Mouse (Mus musculus): ENCODE measurements around the gene Lsm14a. TPM values are rescaled to one million over a fixed set of nuclear protein-coding genes. Genes with fewer than 3 reads are reported as not detected.

Lsm14a gene
- polyA plus RNA-seq, 1 experiment from 2014 or later: 41.3 TPM

Other genes with a start within 250 kb of the Lsm14a start
- 84.9 and 87.8 TPM in 2 replicates for gene Uba2, start 223.7 kb downstream of the Lsm14a start, polyA plus RNA-seq (2015; fragmentation: Nextera tagmentation; extraction: Ambion mirVana)
- 20.9 and 26.0 TPM in 2 replicates for gene Pdcd2l, start 196.7 kb downstream of the Lsm14a start, polyA plus RNA-seq (2015; fragmentation: Nextera tagmentation; extraction: Ambion mirVana)
- 149 and 159 TPM in 2 replicates for gene Gpi1, start 163.0 kb downstream of the Lsm14a start, polyA plus RNA-seq (2015; fragmentation: Nextera tagmentation; extraction: Ambion mirVana)
- not detected in 2 replicates for gene Gm6096, start 142.3 kb downstream of the Lsm14a start, polyA plus RNA-seq (2015; fragmentation: Nextera tagmentation; extraction: Ambion mirVana)
- 12.9 and 14.4 TPM in 2 replicates for gene 4931406P16Rik, start 79.8 kb downstream of the Lsm14a start, polyA plus RNA-seq (2015; fragmentation: Nextera tagmentation; extraction: Ambion mirVana)

Data from liver, embryonic 15.5 days (tissue).